In the genomic region with DNA sequence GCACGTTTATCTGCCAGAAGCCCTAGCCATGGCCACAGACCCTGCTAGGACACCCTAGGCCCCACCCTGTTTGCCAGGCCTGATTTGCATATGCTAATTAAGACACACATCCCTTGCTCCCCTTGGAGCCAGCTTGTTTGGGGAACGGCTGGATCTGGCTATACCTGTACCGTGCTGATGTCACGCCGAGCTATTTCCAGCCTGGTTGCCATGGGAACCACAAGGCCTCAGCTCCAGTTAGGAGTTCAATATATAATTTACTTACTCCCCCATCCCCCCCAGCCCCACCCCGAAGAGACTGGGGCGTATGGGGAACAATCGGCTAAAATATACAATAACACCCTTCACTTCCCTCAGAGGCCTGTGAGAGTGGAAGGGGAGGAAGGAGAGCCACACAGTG, we compare ENCODE assay signal across 10 mouse cellular contexts. TPM values are rescaled to one million over a fixed set of nuclear protein-coding genes. Genes with fewer than 3 reads are reported as not detected.
A peak's percentile ranks its signal among the peaks of the same experiment; 100 is the strongest.
DNase-seq lines count a peak whose midpoint lies in the region; ATAC-seq lines count a peak whose summit lies in the region.
"Had no signal": no experiment of that assay in that cellular context is flagged by ENCODE, and none has a peak within 500 bp of the region (broad histone marks: within the 10 kb centered on the region; RNA-seq: fewer than 3 reads in every experiment).

No protein-coding gene starts in this region.

- peaks cover 80% of the 10 kb centered on the region for H3K4me1 ChIP-seq in hindbrain, embryonic 13.5 days (replicated peaks)
- peaks cover 62% of the 10 kb centered on the region for H3K4me1 ChIP-seq in hindbrain, embryonic 10.5 days (replicated peaks)
- peaks cover 53% of the 10 kb centered on the region for H3K4me1 ChIP-seq in forebrain, embryonic 14.5 days (ENCODE audit: control insufficient read depth, insufficient read depth, low read length)

- H3K27ac ChIP-seq in hindbrain, embryonic 13.5 days = peak overlapping the region; percentile 76
- no peak overlapping the region for H3K27ac ChIP-seq in hindbrain, embryonic 10.5 days
- peak overlapping the region; percentile 78 for H3K27ac ChIP-seq in forebrain, embryonic 14.5 days (ENCODE audit: low read depth, low read length)

- no peaks in the 10 kb centered on the region for H3K36me3 ChIP-seq in hindbrain, embryonic 13.5 days
- H3K36me3 ChIP-seq in hindbrain, embryonic 10.5 days = no peaks in the 10 kb centered on the region
- H3K36me3 ChIP-seq in forebrain, embryonic 14.5 days (ENCODE audit: control insufficient read depth, insufficient read depth, low read length) = no peaks in the 10 kb centered on the region

- intact Hi-C loops in left cerebral cortex, postnatal 25 days (cut with DNase I) = no loop called here

- WGBS in hindbrain, embryonic 13.5 days = 30% methylated on average over 8 of the region's 8 CpGs
- WGBS in hindbrain, embryonic 10.5 days = 71% methylated on average over 8 of the region's 8 CpGs
- WGBS in forebrain, embryonic 14.5 days = 27% methylated on average over 8 of the region's 8 CpGs

- no peaks in the 10 kb centered on the region for H3K9me3 ChIP-seq in hindbrain, embryonic 13.5 days
- H3K9me3 ChIP-seq in hindbrain, embryonic 10.5 days = no peaks in the 10 kb centered on the region
- H3K9me3 ChIP-seq in forebrain, embryonic 14.5 days (replicated peaks; ENCODE audit: control insufficient read depth, low read length) = no peaks in the 10 kb centered on the region

- H3K4me3 ChIP-seq in hindbrain, embryonic 13.5 days = no peak overlapping the region
- H3K4me3 ChIP-seq in hindbrain, embryonic 10.5 days = no peak overlapping the region
- no peak overlapping the region for H3K4me3 ChIP-seq in forebrain, embryonic 14.5 days (ENCODE audit: low read depth, low read length)

- H3K4me2 ChIP-seq in hindbrain, embryonic 13.5 days = peak overlapping the region; percentile 7; the same call in 1 of the 2 replicates
- peak overlapping the region; percentile 10; the same call in 1 of the 2 replicates for H3K4me2 ChIP-seq in forebrain, embryonic 14.5 days (ENCODE audit: low read length)

- peak overlapping the region; percentile 46; the same call in 1 of the 2 replicates for H3K9ac ChIP-seq in hindbrain, embryonic 13.5 days
- peak overlapping the region; percentile 40 for H3K9ac ChIP-seq in forebrain, embryonic 14.5 days (ENCODE audit: low read length)

- no peak for DNase-seq in hindbrain, embryonic 10.5 days (ENCODE audit: low spot score)
- peak; percentile 77 for DNase-seq in forebrain, embryonic 14.5 days (ENCODE audit: low spot score)
- peak; percentile 79 to 95 for DNase-seq in left cerebral cortex, postnatal 25 days (ENCODE audit: low spot score in 2 of 2)
- peak; percentile 88 for DNase-seq in right cerebral cortex, adult 18-20 months
- no peak for DNase-seq in gastrocnemius, postnatal 25 days
- no peak for DNase-seq in c-Kit-positive CD71-positive TER-119-positive erythroid progenitor cells, embryonic 14.5 days (ENCODE audit: low spot score)
- no peak for DNase-seq in gastrocnemius, postnatal 4 days (ENCODE audit: low spot score in 2 of 2)
- DNase-seq: gastrocnemius, postnatal 36 days; lung, postnatal 36 days had no signal

- H3K27me3 ChIP-seq in hindbrain, embryonic 13.5 days = peaks cover 43% of the 10 kb centered on the region
- H3K27me3 ChIP-seq in hindbrain, embryonic 10.5 days (ENCODE audit: insufficient read depth, poor library complexity, severe bottlenecking) = peaks cover 64% of the 10 kb centered on the region
- no peaks in the 10 kb centered on the region for H3K27me3 ChIP-seq in forebrain, embryonic 14.5 days (replicated peaks; ENCODE audit: control insufficient read depth, insufficient read depth, low read length)

- peak; percentile 25; the same call in 1 of the 2 replicates for ATAC-seq in hindbrain, embryonic 13.5 days (ENCODE audit: low FRiP score)
- ATAC-seq in forebrain, embryonic 14.5 days = peak; percentile 45

RNA-seq across cellular contexts. Expression of a gene that starts 45.9 kb away (rescaled TPM):
- 11.8 and 12.6 TPM in 2 replicates for polyA plus RNA-seq in hindbrain, embryonic 13.5 days (2015; fragmentation: Nextera tagmentation; extraction: Ambion mirVana)
- 6.7 and 6.9 TPM in 2 replicates for polyA plus RNA-seq in hindbrain, embryonic 10.5 days (2016; fragmentation: Nextera tagmentation; extraction: Ambion mirVana)
- 17.1 and 17.4 TPM in 2 replicates for polyA plus RNA-seq in forebrain, embryonic 14.5 days (2014; fragmentation: Nextera tagmentation; extraction: Ambion mirVana)
- 100 to 1,000 TPM; 181 to 193 TPM for total RNA-seq in left cerebral cortex, postnatal 25 days (2021)
- total RNA-seq in gastrocnemius, postnatal 25 days (2021) = 10 to 100 TPM; 24.4 to 25.5 TPM
- 10 to 100 TPM; 51.0 to 58.8 TPM for total RNA-seq in gastrocnemius, postnatal 4 days (2021)

Comparison
In these comparisons a context has a peak if more than half of its experiments do, and no peak if none do; other contexts are left out.
1. DNase-seq: peak in forebrain, embryonic 14.5 days (single experiment), left cerebral cortex, postnatal 25 days (2 of 2) and right cerebral cortex, adult 18-20 months (single experiment); none in hindbrain, embryonic 10.5 days (single experiment), gastrocnemius, postnatal 25 days (single experiment), c-Kit-positive CD71-positive TER-119-positive erythroid progenitor cells, embryonic 14.5 days (single experiment) and gastrocnemius, postnatal 4 days (0 of 2).